Mouse (Mus musculus) brain, embryonic 14.5 days (tissue): ENCODE results near the gene Drosha.
"Not testable (repeated sequence)": the region's sequence is repeated elsewhere in the genome, so short reads cannot be mapped to it uniquely, and the experiment has no call there.

ENCODE experiments used
- CTCF ChIP-seq: fragments of 200-500 bp; IDR thresholded peaks from 2 replicates; pipeline ENCODE4 v1.5.1; 2012; ENCODE audit warnings: inconsistent platforms, mild to moderate bottlenecking, moderate library complexity, borderline replicate concordance; ENCODE audit not compliant: insufficient read depth, insufficient read length; ENCODE audit errors: extremely low read depth
- POLR2A ChIP-seq: fragments of 200-500 bp; IDR thresholded peaks from 2 replicates; pipeline ENCODE4 v1.6.1; 2012; ENCODE audit warnings: mild to moderate bottlenecking, inconsistent platforms, borderline replicate concordance; ENCODE audit not compliant: poor library complexity, insufficient read depth, insufficient read length, severe bottlenecking; ENCODE audit errors: extremely low read depth

DNA sequence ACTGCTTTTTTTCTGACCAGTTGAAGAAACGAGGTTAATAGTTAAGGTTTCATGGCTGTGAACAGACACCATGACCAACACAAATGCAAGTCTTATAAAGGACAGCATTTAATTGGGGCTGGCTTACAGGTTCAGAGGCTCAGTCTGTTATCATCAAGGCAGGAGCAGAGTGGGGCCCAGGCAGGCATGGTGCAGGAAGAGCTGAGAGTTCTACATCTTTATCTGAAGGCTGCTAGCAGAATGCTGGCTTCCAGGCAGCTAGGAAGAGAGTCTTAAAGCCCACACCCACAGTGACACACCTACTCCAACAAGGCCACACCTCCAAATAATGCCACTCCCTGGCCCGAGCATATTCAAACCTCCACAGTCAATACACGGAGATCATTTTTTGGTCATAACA, 112.7 kb downstream of the Drosha start:
- TF ChIP-seq POLR2A, CTCF: not testable (repeated sequence)
